Mouse (Mus musculus) G1E (cell line): ENCODE results near the gene Ankra2.

Experiments
- CTCF ChIP-seq: IDR thresholded peaks from 2 replicates; pipeline ENCODE4 v1.5.1; 2012; ENCODE audit warnings: low read depth, low read length, inconsistent platforms, mixed read lengths
- GATA1 ChIP-seq: IDR thresholded peaks from 2 replicates; pipeline ENCODE4 v1.6.1; 2012; ENCODE audit warnings: borderline replicate concordance, low read length, inconsistent platforms, mixed read lengths
- TAL1 ChIP-seq: conservative IDR thresholded peaks from 2 replicates; pipeline ENCODE4 v1.6.1; 2012; ENCODE audit warnings: low read depth, low read length, inconsistent platforms, mixed read lengths

DNA sequence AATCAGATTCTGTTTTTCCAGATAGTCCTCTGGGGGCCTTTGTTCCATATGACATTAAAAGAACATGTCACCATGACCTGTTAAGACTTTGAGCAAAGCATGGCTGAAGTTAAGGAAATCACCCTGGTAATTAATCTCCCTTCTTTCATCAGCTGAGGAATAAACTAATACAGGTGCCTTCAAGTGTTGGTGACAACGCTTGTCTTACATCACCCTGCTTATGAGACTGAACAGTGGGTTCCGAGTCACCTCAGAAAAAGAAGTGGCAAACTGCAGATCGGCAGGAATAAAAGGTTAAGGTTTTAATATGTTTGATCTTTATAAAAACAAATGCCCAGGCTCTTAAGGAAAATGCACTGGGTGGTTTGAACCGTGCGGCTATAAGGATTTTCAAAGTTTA is 16.8 kb downstream of the Ankra2 start, which contains the start of gene Gm21976:
- no peak for TF ChIP-seq GATA1
- no peak for TF ChIP-seq CTCF
- TF ChIP-seq TAL1 = no peak
